Mouse (Mus musculus) hindbrain, embryonic 14.5 days (tissue): ENCODE measurements around the gene Stk11ip. TPM values are rescaled to one million over a fixed set of nuclear protein-coding genes. Genes with fewer than 3 reads are reported as not detected.

ENCODE experiments used
- ATAC-seq: fragments of 200-750 bp; cut with Nextera tagmentation; 2 replicates; pipeline ENCODE4 v1.8.0; 2017; ENCODE audit warnings: moderate number of reproducible peaks, mild to moderate bottlenecking, moderate TSS enrichment, moderate library complexity; ENCODE audit not compliant: low FRiP score
- DNase-seq: peaks from one replicate; pipeline ENCODE4 v3.0.0-alpha.2; 2015; ENCODE audit warnings: low spot score
- H3K27ac ChIP-seq: fragments of 300-500 bp; sonication (generic); 2 replicates; pipeline ENCODE4 v1.5.1; 2014; ENCODE audit warnings: mild to moderate bottlenecking, moderate library complexity
- H3K27me3 ChIP-seq: fragments of 300-500 bp; sonication (generic); 2 replicates; pipeline ENCODE4 v1.6.1; 2014; ENCODE audit warnings: mild to moderate bottlenecking, low read length, mixed read lengths; ENCODE audit not compliant: control insufficient read depth, insufficient read depth
- H3K36me3 ChIP-seq: fragments of 300-500 bp; sonication (generic); replicated peaks from 2 replicates; pipeline ENCODE4 v1.6.1; 2014; ENCODE audit not compliant: control insufficient read depth, insufficient read depth
- H3K4me1 ChIP-seq: fragments of 300-500 bp; sonication (generic); replicated peaks from 2 replicates; pipeline ENCODE4 v1.6.1; 2014; ENCODE audit warnings: antibody characterized with exemption, low read length, mixed read lengths; ENCODE audit not compliant: control insufficient read depth, insufficient read depth
- H3K4me2 ChIP-seq: fragments of 300-500 bp; sonication (generic); replicated peaks from 2 replicates; pipeline ENCODE4 v1.6.1; 2014; ENCODE audit warnings: mild to moderate bottlenecking, moderate library complexity
- H3K4me3 ChIP-seq: fragments of 300-500 bp; sonication (generic); replicated peaks from 2 replicates; pipeline ENCODE4 v1.5.1; 2014; ENCODE audit warnings: mild to moderate bottlenecking, low read length
- H3K9ac ChIP-seq: fragments of 300-500 bp; sonication (generic); 2 replicates; pipeline ENCODE4 v1.6.1; 2014
- H3K9me3 ChIP-seq: fragments of 300-500 bp; sonication (generic); 2 replicates; pipeline ENCODE4 v1.6.1; 2016; ENCODE audit warnings: low read length; ENCODE audit not compliant: control insufficient read depth
- WGBS: fragments of 180-500 bp; shearing (Covaris S2); extraction: QIAGEN DNeasy Blood & Tissue Kit; methylation state at CpG from one replicate; pipeline ENCODE4 v1.1.7; 2014; 5-methylcytosine and 5-hydroxymethylcytosine counted together
- polyA plus RNA-seq: library from polyadenylated mRNA; unstranded; fragments of >200 nt; fragmentation: Nextera tagmentation; extraction: Ambion mirVana; gene quantifications from 2 replicates; pipeline ENCODE4 v1.2.1, GENCODE M21; 2014

Stk11ip gene
- polyA plus RNA-seq, 1 experiment from 2014 or later = 17.9 TPM

GRCm38 (mm10) chr1:75502945-75503650 lies 18.2 kb upstream of the Stk11ip start:
- WGBS = 88% methylated on average over 25 of the region's 25 CpGs
- Histone ChIP-seq H3K36me3 (peaks cover 37% of the 10 kb centered on the region), H3K9ac (no peak overlapping the region), H3K4me1 (peaks cover 25% of the 10 kb centered on the region), H3K27ac (no peak overlapping the region), H3K27me3 (0 out of 2 replicates have a peak, but pooled peaks cover 5% of the 10 kb centered on the region), H3K9me3 (no peaks in the 10 kb centered on the region), H3K4me2 (0 out of 2 replicates have a peak overlapping the region, but pooled peaks have one; percentile 3), H3K4me3 (no peak overlapping the region)
- no peak for DNase-seq
- no peak for ATAC-seq

GRCm38 (mm10) chr1:75503651-75503980 lies 17.7 kb upstream of the Stk11ip start:
- H3K27me3 ChIP-seq = 0 out of 2 replicates have a peak, but pooled peaks cover 5% of the 10 kb centered on the region
- H3K4me2 ChIP-seq = 0 out of 2 replicates have a peak overlapping the region, but pooled peaks have one; percentile 3
- WGBS = 72% methylated on average over 23 of the region's 23 CpGs

GRCm38 (mm10) chr1:75504256-75505045 lies 16.9 kb upstream of the Stk11ip start:
- Histone ChIP-seq H3K4me1 (peaks cover 25% of the 10 kb centered on the region), H3K27ac (peak overlapping the region; percentile 95), H3K27me3 (0 out of 2 replicates have a peak, but pooled peaks cover 5% of the 10 kb centered on the region), H3K36me3 (peaks cover 23% of the 10 kb centered on the region; the same call in 1 of the 2 replicates), H3K9ac (peak overlapping the region; percentile 89), H3K9me3 (no peaks in the 10 kb centered on the region), H3K4me2 (peak overlapping the region; percentile 91), H3K4me3 (peak overlapping the region; percentile 87)
- whole genome bisulfite sequencing = 69% methylated on average over 9 of the region's 9 CpGs
- ATAC-seq = no peak
- no peak for DNase-seq

More at GRCm38 (mm10) chr1:75503651-75503980, 17.7 kb upstream of the Stk11ip start:
- H3K4me3 ChIP-seq = no peak overlapping the region
- H3K27ac ChIP-seq = no peak overlapping the region
- H3K9ac ChIP-seq = no peak overlapping the region
- no peak for ATAC-seq
- H3K36me3 ChIP-seq = peaks cover 32% of the 10 kb centered on the region
- peaks cover 25% of the 10 kb centered on the region for H3K4me1 ChIP-seq
- no peaks in the 10 kb centered on the region for H3K9me3 ChIP-seq
- no peak for DNase-seq

- peaks cover 16% of the 10 kb centered on the region; the same call in 1 of the 2 replicates for H3K36me3 ChIP-seq
- H3K4me1 ChIP-seq = peaks cover 25% of the 10 kb centered on the region
- peak overlapping the region; percentile 91 for H3K4me2 ChIP-seq
- peak overlapping the region; percentile 95 for H3K27ac ChIP-seq
- WGBS = under 1% methylated on average over 78 of the region's 84 CpGs
- ATAC-seq (peak; percentile 74), DNase-seq (peak; percentile 79)
- H3K9me3 ChIP-seq = no peaks in the 10 kb centered on the region
- H3K4me3 ChIP-seq = peak overlapping the region; percentile 87
- 0 out of 2 replicates have a peak, but pooled peaks cover 5% of the 10 kb centered on the region for H3K27me3 ChIP-seq
- peak overlapping the region; percentile 89 for H3K9ac ChIP-seq
Measured at GRCm38 (mm10) chr1:75505159-75505955, 16.0 kb upstream of the Stk11ip start.

GRCm38 (mm10) chr1:75505956-75506831 lies 15.1 kb upstream of the Stk11ip start, which contains the start of gene Obsl1:
Gene Obsl1 (minus strand): TSS chr1:75506452.
- Histone ChIP-seq H3K9me3 (no peaks in the 10 kb centered on the region), H3K4me2 (peak within 1 kb of the TSS; percentile 91), H3K36me3 (peaks cover 8% of the 10 kb centered on the region; the same call in 1 of the 2 replicates), H3K4me3 (peak within 1 kb of the TSS; percentile 87), H3K27ac (peak within 1 kb of the TSS; percentile 95), H3K9ac (peak within 1 kb of the TSS; percentile 89), H3K4me1 (peaks cover 25% of the 10 kb centered on the region), H3K27me3 (0 out of 2 replicates have a peak, but pooled peaks cover 5% of the 10 kb centered on the region)
- peak; percentile 59 for DNase-seq
- under 1% methylated on average over 52 of the region's 65 CpGs for WGBS
- ATAC-seq = peak; percentile 73

- H3K27ac ChIP-seq = peak within 1 kb of the TSS; percentile 95
- H3K4me3 ChIP-seq = peak within 1 kb of the TSS; percentile 87
- WGBS = 71% methylated on average over 10 of the region's 10 CpGs
- no peaks in the 10 kb centered on the region for H3K36me3 ChIP-seq
- H3K27me3 ChIP-seq = 0 out of 2 replicates have a peak, but pooled peaks cover 5% of the 10 kb centered on the region
- ATAC-seq = no peak
- peak within 1 kb of the TSS; percentile 91 for H3K4me2 ChIP-seq
- DNase-seq = no peak
- H3K9me3 ChIP-seq = no peaks in the 10 kb centered on the region
- H3K4me1 ChIP-seq = peaks cover 25% of the 10 kb centered on the region
- peak within 1 kb of the TSS; percentile 89 for H3K9ac ChIP-seq
Measured at GRCm38 (mm10) chr1:75507006-75507405, 14.3 kb upstream of the Stk11ip start, which contains the start of gene Inha. Gene Inha (plus strand): TSS chr1:75507077.

- 54% methylated on average over 20 of the region's 20 CpGs for WGBS
- H3K4me3 ChIP-seq = no peak overlapping the region
- H3K36me3 ChIP-seq = no peaks in the 10 kb centered on the region
- H3K9ac ChIP-seq = no peak overlapping the region
- no peaks in the 10 kb centered on the region for H3K27me3 ChIP-seq
- DNase-seq = no peak
- ATAC-seq = no peak
- H3K4me1 ChIP-seq = peaks cover 17% of the 10 kb centered on the region
- no peaks in the 10 kb centered on the region for H3K9me3 ChIP-seq
- H3K4me2 ChIP-seq = no peak overlapping the region
- H3K27ac ChIP-seq = no peak overlapping the region
Measured at GRCm38 (mm10) chr1:75509586-75509985, 11.7 kb upstream of the Stk11ip start.

GRCm38 (mm10) chr1:75510154-75510553 lies 11.2 kb upstream of the Stk11ip start:
- Histone ChIP-seq H3K4me1 (peaks cover 11% of the 10 kb centered on the region; the same call in 1 of the 2 replicates), H3K27ac (no peak overlapping the region), H3K4me3 (no peak overlapping the region), H3K36me3 (no peaks in the 10 kb centered on the region), H3K9ac (no peak overlapping the region), H3K27me3 (no peaks in the 10 kb centered on the region), H3K4me2 (no peak overlapping the region), H3K9me3 (no peaks in the 10 kb centered on the region)
- 74% methylated on average over 5 of the region's 5 CpGs for WGBS
- DNase-seq (no peak), ATAC-seq (no peak)
